ENCODE assay signal across 23 mouse cellular contexts in genomic region chr10:115245488-115245887, GRCm38 (mm10).
"Had no signal": no experiment of that assay in that cellular context is flagged by ENCODE, and none has a peak within 500 bp of the region (broad histone marks: within the 10 kb centered on the region; RNA-seq: fewer than 3 reads in every experiment).

No protein-coding gene starts in this region.

- ATAC-seq: liver, embryonic 12.5 days; midbrain, embryonic 13.5 days; midbrain, embryonic 16.5 days had no signal

- DNase-seq: kidney, adult 2 months; kidney, postnatal 25 days; left cerebral cortex, postnatal 4 days; liver; lung, adult 18-20 months; lung, postnatal 14 days; lung, postnatal 4 days; right cerebral cortex, adult 18-20 months; right cerebral cortex, postnatal 14 days; right cerebral cortex, postnatal 4 days; thymus, postnatal 25 days had no signal

- H3K36me3 ChIP-seq: limb, embryonic 13.5 days; lung, embryonic 15.5 days; midbrain, embryonic 13.5 days; neural tube, embryonic 15.5 days; stomach, embryonic 15.5 days had no signal

- H3K9me3 ChIP-seq: limb, embryonic 13.5 days; liver, embryonic 12.5 days; liver, embryonic 15.5 days; lung, embryonic 15.5 days; megakaryocyte, embryonic 14.5 days; midbrain, embryonic 10.5 days; midbrain, embryonic 13.5 days; neural tube, embryonic 15.5 days; stomach, embryonic 15.5 days had no signal

- H3K4me3 ChIP-seq: limb, embryonic 13.5 days; liver, embryonic 12.5 days; liver, embryonic 15.5 days; lung, embryonic 15.5 days; midbrain, embryonic 10.5 days; midbrain, embryonic 13.5 days; myocyte; neural tube, embryonic 15.5 days; stomach, embryonic 15.5 days had no signal

- H3K27ac ChIP-seq: kidney, postnatal 0 days; limb, embryonic 13.5 days; liver, embryonic 12.5 days; liver, embryonic 15.5 days; lung, embryonic 15.5 days; midbrain, embryonic 10.5 days; midbrain, embryonic 13.5 days; neural tube, embryonic 15.5 days; stomach, embryonic 15.5 days had no signal

- H3K27me3 ChIP-seq: limb, embryonic 13.5 days; liver, embryonic 12.5 days; liver, embryonic 15.5 days; lung, embryonic 15.5 days; megakaryocyte, embryonic 14.5 days; midbrain, embryonic 13.5 days; neural tube, embryonic 15.5 days; stomach, embryonic 15.5 days had no signal
